Mouse (Mus musculus) layer of hippocampus, postnatal 25 days (tissue): ENCODE measurements around the gene Mlkl. TPM values are rescaled to one million over a fixed set of nuclear protein-coding genes. Genes with fewer than 3 reads are reported as not detected.

Experiments
- DNase-seq, 2 experiments: peaks; one replicate each; pipeline ENCODE4 v3.0.0; 2022; ENCODE audit warnings: mixed read lengths in 2 of 2, low spot score in 1 of 2; ENCODE audit errors: extremely low spot score in 1 of 2
- total RNA-seq, 2 experiments: library from RNA; stranded (reverse); gene quantifications; 2 replicates each; pipeline ENCODE4 v1.2.3; 2021

Gene Mlkl
- total RNA-seq: under 1 TPM; 0.17 to 0.59 TPM

DNA sequence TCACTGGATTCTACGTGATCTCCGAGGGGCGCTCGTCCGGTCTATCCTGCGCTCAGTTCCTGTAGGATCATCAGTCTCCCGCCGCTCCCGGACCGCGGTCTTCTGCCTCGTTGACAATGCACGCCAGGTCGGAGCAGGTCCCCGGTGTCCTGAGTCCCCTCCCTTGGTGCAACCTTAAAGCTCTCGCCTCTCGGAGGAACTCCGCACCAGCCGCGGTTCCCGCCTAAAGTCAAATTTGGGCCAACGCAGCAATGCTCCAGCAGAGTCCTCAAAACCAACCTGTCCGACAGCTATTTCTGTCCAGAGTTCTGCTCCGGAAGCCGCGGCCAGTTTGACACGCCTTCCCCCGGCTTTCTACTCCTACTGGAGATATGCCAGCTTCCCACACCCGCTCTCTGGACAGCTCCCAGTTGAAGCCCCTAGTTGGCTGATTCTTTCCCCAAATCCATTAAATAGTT lies at the start of gene Mlkl:
TSS of gene Mlkl (minus strand) at position 288 of the 458 bp plus-strand sequence.
- DNase-seq: no peak

DNA sequence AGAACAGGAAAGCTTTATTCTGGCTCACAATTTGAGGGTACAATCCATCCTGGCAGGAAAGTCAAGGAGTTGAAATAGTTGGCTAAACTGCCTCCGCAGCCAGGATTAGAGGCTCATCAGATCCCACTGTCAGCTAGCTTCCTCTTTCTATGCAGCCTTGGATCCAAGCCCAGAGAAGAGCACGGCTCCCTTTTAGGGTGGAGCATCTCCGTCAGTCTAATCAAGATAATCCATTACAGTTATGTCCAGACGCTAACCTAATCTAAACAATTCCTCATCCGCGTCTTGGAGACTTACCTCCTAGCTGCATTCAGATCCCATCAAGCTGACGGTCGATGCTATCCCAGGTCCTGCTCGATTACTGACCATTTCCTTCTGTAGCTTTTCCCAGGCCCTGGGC lies 47.9 kb upstream of the Mlkl start:
- no peak for DNase-seq

GRCm38 (mm10) chr8:111384628-111385027 lies 46.7 kb upstream of the Mlkl start:
- no peak for DNase-seq

GRCm38 (mm10) chr8:111375192-111375591 lies 37.2 kb upstream of the Mlkl start:
- no peak for DNase-seq

- no peak for DNase-seq
Observed at GRCm38 (mm10) chr8:111369711-111370110, 31.7 kb upstream of the Mlkl start.

DNA sequence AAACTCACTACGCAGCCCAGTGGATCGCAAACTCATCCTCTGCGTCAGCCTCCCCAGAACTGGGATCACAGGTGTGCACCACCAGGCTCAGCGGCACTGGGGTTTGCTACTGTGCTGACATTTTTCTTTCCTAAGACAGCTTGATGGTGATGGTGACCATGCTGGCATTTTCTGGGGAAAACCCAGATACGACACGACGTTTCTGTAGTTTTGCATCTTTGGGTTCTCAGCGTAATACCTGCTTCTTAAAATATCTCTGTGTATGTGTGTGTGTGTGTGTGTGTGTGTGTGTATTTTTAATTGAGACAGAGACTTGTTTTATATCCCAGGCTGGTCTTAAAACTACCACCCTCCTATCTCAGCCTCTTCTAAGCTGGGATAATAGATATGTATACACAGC lies 29.4 kb upstream of the Mlkl start:
- DNase-seq: no peak

GRCm38 (mm10) chr8:111366610-111367234 lies 28.7 kb upstream of the Mlkl start:
- DNase-seq: no peak

DNA sequence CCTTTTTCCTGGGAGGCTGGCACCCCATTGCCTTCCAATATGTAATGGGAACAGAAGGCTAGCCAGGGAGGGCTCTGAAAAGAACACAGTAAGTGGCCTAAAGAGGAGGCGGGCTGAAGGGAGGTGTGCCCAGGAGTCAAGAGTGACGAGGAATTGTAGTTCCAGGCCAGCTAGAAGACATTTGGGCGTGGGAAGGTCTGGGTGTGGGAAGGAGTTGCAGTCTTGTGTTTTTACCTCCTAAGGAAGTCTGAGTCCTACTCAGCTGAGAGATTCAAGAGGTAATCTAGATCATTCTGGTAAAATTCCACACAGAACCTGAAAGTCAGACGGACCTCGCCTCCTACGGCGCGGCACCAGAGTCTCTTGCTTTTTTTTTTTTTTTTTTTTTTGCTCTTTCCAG lies 25.5 kb upstream of the Mlkl start:
- no peak for DNase-seq

GRCm38 (mm10) chr8:111360579-111361209 lies 22.7 kb upstream of the Mlkl start:
- DNase-seq: no peak

DNA sequence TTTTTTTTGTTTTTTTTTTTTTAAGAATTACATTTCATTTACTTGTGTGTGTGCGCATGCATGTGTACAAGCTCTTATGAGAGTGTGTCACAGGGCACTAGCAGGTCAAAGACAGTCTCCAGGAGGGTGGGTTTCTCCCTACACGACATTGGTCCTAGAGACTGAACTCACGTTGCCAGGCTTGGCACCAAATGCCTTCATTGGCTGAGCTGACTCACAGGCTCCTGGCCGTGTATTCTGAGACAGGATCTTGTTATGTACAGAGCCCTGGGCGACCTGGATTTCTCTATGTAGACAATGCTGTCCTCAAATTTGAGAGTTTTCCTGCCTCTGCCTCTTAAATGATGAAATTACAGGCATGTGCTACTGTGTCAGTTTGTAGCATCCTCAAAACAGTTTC lies 22.0 kb upstream of the Mlkl start:
- DNase-seq: no peak

GRCm38 (mm10) chr8:111358905-111359304 lies 20.9 kb upstream of the Mlkl start:
- DNase-seq: no peak

DNA sequence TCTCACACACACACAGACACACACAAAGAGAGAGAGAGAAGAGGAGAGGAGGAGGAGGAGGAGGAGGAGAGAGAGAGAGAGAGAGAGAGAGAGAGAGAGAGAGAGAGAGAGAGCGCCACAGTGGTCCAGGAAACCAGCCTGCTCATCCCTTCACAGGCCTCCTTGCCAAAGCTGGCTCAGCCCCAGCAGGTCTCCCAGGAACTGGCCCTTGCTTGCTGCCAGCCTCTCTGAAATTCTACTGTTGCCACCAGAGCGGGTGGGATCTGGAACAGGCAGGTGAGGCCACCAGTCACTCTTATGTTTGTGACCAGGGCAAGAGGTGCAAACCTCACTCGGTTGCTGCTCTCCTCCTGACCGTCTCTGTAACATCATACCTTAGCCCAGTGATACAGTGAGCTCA lies 19.5 kb upstream of the Mlkl start:
- no peak for DNase-seq

DNA sequence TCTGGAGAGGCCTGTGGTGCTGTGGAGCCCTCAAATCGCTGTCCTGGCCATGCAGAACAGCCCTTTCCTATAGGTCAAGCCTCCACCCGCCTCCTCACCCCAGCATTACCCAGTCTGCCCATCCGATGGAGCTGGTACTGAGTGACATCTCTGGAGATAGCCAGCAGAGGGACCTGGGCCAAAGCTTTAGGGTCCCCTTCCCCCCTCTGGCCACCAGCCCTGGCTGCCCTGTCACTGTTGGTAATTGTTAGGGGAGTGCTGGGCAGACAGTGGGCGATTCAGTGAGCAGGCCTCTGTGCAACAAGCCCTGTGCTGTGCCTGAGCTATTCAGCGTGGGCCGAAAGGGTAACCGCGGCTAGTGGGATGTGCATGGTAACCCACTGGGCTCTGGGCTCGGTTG lies 15.5 kb upstream of the Mlkl start:
- DNase-seq: no peak

DNA sequence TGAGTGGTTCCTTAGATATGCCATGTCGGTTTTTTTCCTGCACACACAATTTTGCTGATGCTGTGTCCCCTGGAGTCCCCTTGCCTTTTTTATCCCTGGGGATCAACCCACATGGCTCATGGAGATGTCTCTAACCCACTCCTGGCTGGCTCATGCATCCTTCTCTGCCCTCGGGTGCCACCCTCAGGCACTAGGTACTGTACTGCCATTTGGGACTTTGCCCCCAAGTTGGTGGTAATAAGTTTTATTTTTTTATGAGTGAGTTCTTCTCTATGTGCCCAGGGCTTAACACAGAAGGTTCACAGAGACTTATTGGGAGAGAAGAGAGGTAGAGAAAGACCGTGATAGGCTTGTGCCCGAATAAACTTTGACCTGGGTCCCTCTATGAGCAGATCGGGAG lies 14.3 kb upstream of the Mlkl start:
- DNase-seq: no peak

GRCm38 (mm10) chr8:111350577-111350976 lies 12.6 kb upstream of the Mlkl start:
- no peak for DNase-seq

GRCm38 (mm10) chr8:111343225-111343624 lies 5.2 kb upstream of the Mlkl start:
- peak; percentile 63 to 88 for DNase-seq

DNA sequence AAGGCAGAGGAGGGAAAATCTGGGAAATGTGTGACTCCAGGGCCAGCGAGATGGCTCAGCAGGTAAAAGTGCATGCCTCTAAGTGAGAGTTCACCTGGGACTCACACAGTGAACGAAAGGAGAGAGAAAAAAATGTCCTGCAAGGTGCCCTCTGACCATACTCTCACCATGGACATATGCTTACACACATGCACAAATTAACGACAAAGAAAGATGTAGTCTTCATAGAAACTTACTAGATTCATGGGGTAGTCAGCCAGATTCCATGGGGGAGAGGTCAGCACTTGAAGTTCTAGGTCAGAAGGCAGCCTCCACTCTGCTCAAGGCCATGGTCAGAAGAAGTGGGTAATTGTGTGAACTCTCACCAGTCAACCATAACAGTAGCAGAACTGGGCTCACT lies 2.2 kb upstream of the Mlkl start:
- no peak for DNase-seq

- DNase-seq: no peak
Observed at GRCm38 (mm10) chr8:111338370-111339208, 612 bp upstream of the Mlkl start.

DNA sequence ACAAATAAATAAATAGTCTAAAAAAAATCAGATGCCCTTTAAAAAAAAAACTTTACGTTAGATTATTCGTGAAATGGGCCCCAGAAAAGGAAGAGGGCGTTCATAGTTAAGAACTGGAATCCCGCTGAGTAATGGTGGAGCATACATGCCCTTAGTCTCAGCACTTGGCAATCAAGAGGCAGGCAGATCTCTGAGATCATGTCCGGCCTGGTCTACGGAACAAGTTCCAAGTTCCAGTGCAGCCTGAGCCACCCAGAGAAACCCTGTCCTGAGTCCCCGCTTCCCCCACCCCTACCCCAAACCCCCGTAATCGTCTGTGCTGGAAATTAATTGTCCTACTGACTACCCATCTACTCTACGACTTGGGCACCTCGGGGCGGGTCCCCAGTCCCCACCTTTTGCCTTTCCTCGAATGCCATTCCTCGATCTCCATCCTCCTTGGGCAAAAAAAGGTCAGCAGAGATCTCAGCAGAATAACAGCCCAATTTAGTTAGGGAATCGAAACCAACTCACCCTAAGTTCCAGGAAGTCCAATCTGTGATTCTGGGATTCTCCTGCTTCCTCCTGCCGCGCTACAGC lies 577 bp downstream of the Mlkl start:
- DNase-seq: no peak

- DNase-seq: no peak
Observed at GRCm38 (mm10) chr8:111336692-111337091, 1.3 kb downstream of the Mlkl start.

GRCm38 (mm10) chr8:111325222-111325790 lies 12.7 kb downstream of the Mlkl start:
- no peak for DNase-seq
